Mouse (Mus musculus): ENCODE results near the gene Kank2.
"Not testable (repeated sequence)": the region's sequence is repeated elsewhere in the genome, so short reads cannot be mapped to it uniquely, and the experiment has no call there.

The Kank2 gene

DNA sequence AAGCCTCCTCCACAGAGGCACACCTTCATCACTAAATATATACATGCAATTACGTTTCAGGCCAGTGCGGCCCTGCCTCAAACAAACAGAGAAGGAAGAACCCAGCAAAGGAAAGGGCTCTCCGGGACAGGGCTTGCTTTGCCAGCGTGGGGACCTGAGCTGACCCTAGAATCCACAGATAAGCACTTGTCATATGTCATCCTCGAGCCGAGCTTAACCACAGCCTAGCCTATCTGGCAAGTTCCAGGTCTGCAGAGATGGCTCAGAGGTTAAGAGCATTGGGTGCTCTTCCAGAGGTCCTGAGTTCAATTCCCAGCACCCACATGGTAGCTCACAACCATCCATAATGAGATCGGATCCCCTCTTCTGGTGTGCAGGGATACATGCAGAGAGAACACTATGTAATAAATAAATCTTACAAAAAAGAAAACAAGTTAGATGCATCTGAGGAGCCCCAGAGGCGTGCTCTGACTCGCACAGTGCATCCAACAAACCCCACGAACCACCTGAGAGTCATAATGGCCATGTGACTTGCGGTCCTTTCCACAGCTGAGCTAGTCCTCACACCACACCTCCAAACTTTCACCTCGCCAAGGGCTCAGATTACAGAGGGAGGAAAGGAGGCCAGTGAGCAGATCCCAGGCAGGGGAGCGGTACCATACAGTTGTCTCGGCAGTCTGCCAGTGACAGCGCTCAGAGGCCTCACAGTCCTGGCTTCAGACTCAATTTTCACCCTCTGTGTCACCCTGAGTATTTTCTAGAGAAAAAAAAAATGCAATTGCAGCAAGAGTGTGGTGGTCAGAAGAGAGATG is 16.7 kb downstream of the Kank2 start:
- peak; percentile 96 for DNase-seq

- no peak for DNase-seq
Observed at GRCm38 (mm10) chr9:21777726-21778125, 20.8 kb downstream of the Kank2 start.

DNA sequence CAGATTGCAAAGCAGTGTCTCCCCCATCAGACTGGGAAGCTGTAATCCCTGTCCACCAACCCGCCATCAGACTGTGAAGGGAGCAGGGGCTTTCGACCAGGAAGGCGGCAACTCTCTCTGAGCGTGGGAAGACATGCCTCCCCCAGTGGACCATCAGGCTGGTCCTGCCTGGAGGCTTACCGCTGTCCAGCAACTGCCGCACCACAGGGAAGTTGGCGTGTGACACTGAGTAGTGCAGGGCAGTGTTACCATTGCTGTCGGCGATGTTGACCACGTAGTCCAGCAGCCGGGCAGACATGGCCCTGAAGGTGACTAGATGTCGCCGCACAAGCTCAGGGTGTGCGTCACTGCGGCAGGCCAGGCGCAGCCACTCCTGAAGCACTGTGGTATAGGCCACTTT is 24.2 kb downstream of the Kank2 start:
- DNase-seq: no peak

- not testable (repeated sequence) for DNase-seq
Observed at GRCm38 (mm10) chr9:21773396-21773795, 25.1 kb downstream of the Kank2 start.

GRCm38 (mm10) chr9:21769558-21770183 is 28.9 kb downstream of the Kank2 start:
- DNase-seq: peak; percentile 98

GRCm38 (mm10) chr9:21768511-21769411 is 29.8 kb downstream of the Kank2 start:
- peak; percentile 98 for DNase-seq

DNA sequence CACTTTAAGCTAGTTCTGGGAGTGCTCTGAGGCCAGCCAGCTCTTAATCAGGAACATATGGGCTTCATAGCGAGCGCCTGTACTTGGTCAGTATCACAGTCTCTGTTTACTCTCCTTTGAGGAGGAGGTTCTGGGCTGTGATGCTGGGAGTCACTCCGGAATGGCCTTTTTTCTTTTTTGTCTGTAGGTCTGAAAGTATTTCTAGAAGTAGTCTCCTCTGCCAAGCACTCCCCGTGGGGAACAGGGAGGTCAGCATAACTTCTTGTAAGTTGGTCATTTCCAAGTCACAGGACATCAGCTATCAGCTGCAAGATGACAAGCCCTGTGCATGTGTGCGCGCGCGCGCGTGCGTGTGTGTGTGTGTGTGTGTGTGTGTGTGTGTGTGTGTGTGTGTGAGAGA is 30.6 kb downstream of the Kank2 start:
- DNase-seq: peak; percentile 98

GRCm38 (mm10) chr9:21764084-21764999 is 34.2 kb downstream of the Kank2 start:
- no peak for DNase-seq

- peak; percentile 98 for DNase-seq
Observed at GRCm38 (mm10) chr9:21762135-21762534, 36.4 kb downstream of the Kank2 start.

- DNase-seq: peak; percentile 100
Observed at GRCm38 (mm10) chr9:21760155-21761088, 38.1 kb downstream of the Kank2 start, which contains the start of gene Spc24. Spc24 (minus strand) TSS chr9:21760303.

DNA sequence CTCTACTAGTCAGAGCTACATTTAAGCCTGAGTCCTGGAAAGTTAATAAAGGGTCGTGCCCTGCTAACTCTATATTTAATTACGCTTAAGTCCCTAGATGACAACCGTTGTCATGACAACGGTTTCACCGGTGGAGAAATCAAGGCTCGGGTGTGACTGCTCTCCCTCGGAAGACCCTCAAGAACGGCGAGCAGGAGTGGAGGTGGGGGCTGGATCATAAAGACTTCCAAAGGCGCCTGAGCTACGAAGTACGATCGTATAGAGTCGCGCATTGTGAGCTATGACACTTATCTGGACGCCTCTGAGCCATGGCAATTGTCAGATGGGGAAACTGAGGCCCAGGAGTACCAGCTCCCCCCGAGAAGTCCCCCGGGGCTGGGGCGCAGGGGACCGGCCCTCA is 38.8 kb downstream of the Kank2 start:
- no peak for DNase-seq

DNA sequence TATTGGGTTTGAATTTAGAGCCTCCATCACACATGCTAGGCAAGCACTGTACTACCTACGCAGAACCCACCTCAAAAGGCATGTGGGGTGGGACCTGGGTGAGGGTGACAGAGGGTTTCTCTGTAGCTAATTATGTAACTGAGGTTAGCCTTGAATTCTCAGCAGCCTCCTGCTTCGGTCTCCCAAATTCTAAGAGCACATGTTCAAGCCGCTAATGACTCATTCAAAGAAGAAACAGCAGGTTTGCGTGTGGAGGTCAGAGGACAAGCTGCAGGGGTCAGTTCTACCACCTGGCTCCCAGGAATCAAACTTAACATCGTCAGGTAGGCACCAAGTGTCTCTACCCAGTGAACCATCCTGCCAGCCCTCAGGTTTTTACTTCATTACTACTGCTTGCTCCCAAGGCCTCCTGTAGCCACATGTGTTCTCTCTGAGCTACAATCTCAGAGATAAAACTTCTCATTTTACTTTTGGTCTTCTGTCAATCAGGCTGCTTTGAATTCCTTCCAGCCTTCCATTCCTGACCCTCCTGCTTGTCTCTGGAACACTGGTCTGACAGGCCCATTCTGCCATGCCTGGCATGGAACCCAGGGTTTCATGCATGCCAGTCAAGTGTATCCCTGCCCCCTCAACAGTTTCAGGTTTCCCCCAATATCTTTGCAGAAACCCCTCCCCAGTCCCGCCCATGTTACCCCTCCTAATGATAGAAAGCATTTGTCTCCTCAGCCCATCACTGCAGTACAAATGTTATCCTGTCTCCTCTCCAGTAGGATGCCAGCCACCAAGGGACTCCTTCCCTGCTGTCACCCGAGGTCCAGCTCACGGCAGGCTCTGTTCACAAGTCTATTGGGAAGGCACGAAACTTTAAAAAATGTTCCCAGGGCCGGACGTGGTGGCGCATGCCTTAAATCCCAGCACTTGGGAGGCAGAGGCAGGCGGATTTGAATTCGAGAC is 39.7 kb downstream of the Kank2 start:
- DNase-seq: no peak

- DNase-seq: peak; percentile 96
Observed at GRCm38 (mm10) chr9:21754516-21755321, 43.8 kb downstream of the Kank2 start.

DNA sequence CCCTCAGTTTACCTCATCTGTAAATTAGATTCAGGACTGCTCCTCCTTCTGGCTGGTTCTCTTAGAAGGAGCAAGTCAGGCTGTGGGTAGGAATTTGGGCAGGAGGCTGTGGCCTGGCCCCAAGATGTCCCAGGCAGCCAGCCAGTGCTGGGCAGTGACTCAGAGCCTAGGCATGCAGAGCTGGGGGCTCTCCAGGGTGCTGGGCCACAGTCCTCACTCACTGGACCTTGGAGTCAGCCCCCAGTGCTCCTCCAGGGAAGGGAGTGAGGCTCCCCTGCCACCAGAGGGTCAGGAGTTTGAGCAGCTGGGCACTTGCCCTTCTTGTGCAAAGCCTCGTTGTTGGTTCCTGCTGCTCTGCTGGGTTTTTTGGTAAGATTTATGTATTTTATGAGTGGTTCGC is 44.5 kb downstream of the Kank2 start:
- DNase-seq: peak; percentile 98

- peak; percentile 98 for DNase-seq
Observed at GRCm38 (mm10) chr9:21752252-21752792, 46.2 kb downstream of the Kank2 start.

DNA sequence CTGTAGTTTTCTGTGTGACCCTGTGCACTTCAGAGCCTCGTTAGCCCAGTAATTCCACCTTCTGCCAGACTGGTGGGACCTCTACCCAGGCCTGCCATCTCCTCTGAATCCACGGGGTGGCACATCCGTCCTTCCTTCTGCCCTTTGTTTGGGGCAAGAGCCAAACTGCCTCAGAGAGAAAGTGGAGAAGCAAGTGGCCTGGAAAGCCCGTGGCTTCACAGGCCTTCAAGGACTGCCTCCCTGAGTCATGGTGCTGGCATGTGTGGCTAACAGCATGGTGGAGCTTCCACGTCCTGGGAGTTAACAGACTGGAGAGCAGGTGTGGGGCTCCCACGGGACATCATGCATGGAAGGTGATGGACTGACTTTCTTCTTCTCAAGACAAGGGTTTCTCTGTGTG is 47.2 kb downstream of the Kank2 start:
- peak; percentile 94 for DNase-seq

DNA sequence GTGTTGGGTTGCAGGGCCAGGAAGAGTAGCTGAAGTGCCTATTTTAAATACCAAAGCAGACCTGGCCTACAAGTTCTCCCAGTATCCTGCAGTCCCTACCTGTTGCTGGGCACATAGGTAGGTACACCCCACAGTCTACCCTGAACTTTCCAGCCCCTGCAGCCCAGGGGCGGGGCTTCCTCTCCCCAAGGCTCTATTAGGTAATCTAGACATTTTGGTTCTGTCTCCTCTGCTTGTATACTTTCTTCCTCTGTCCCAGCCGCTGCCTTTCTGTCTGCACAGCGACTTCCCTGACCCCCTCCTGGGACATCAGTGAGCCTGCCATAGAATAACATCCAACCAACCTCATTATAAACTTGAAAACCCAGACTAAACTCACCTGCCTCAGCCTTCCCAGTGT is 48.2 kb downstream of the Kank2 start:
- no peak for DNase-seq

DNA sequence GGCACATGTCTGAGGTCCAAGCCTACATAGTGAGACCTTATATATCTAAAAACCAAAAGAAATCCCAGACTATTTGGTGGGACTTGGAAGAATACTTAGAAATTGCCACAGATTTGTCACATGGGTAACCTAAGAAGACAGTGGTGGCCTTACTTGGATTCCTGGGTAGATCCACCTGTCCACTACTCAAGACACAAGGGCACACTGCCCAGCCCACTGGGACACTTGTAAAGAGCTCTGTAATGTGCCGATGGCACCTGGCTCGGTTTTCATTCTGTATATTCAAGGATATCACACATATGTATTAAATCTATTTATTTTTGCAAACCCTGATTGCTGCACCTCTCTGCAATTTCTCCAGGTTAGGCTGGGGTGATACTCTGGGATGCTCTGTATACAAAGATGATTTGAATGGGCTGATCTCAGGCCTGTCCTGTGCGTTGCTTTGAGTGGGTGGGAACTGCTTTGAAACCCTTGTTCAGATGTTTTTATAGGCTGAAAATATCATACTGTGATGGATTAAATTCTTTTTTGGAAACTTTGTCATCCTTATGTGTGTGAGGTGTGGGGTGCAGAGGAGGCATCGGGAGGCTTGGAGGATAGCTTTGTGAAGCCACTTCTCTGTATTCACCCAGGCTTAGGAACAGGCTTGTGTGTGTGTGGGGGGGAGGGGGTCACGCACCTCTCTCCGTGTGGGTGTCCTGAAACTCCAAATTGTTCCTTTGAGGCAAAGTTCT is 49.0 kb downstream of the Kank2 start:
- no peak for DNase-seq

Data from heart, adult 11 months (tissue).